Mouse (Mus musculus): ENCODE results near the gene Hes2.
A peak's percentile ranks its signal among the peaks of the same experiment; 100 is the strongest.

Gene Hes2

GRCm38 (mm10) chr4:152131809-152132771 lies 26.6 kb upstream of the Hes2 start:
- peak in 1 of 2 experiments; percentile 57 for DNase-seq (ENCODE audit: low spot score in 2 of 2)

DNA sequence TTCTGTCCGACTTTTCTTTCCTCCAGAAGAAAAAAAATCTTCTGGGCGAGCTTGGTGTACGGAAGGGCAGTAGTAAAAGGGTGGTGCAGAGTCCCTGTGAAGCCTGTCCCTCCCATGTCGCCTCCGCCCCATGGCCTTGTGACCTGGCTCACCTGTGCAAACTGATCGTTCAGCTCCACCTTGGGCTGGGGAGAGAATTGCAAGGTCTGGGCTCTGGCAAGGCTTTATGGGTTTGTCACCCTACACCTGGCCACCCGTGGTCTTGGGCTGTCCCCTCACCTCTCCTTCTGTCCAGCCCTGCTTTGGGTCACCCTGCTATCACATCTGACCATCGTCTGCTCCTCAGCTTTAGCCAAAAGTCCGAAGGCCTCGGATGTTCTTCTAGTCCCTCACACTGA lies 25.9 kb upstream of the Hes2 start:
- no peak for DNase-seq (ENCODE audit: low spot score in 2 of 2)

DNA sequence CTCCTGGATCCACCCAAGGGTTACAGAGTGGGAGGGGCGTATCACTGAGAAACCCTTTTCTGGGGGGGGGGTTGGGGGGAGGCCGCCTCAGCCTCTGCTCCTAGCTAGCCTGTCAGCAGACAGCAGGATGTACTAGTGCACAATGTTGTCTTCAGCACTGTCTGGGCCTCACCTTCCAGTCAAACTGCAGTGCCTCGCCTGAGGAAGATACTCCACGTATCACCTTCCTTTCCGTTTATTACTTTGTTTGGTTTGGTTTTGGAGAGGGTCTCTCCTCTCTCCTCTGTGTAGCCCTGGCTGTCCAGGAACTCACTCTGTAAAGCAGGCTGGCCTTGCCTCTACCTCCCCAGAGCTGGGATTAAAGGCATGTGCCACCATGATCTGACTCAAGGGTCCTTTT lies 25.5 kb upstream of the Hes2 start:
- DNase-seq (ENCODE audit: low spot score in 2 of 2), result no peak

DNA sequence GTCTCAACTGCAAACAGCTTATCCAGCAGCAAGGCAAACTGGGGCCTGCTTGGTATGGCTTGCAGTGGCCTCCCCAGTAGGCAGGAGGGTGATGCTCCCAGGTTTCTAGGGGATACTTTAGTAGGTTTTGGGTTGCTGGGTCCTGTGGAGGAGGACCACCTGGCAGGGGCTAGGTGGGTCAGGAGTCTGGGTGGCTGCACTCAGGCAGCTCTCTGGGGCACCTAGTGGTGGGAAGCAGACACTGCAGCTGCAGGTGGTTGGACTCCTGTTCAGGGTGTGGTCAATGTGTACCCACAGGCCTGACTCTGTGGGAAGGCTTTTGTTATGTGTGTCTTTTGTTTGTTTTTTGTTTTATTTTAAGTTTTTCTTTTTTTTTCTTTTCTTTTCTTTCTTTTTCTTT lies 24.2 kb upstream of the Hes2 start:
- peak in 1 of 2 experiments; percentile 73 for DNase-seq (ENCODE audit: low spot score in 2 of 2)

GRCm38 (mm10) chr4:152135363-152135762 lies 23.3 kb upstream of the Hes2 start:
- peak in 1 of 2 experiments; percentile 60 for DNase-seq (ENCODE audit: low spot score in 2 of 2)

GRCm38 (mm10) chr4:152136112-152136875 lies 22.4 kb upstream of the Hes2 start:
- DNase-seq (ENCODE audit: low spot score in 2 of 2), result no peak

GRCm38 (mm10) chr4:152136876-152137250 lies 21.8 kb upstream of the Hes2 start:
- no peak for DNase-seq (ENCODE audit: low spot score in 2 of 2)

DNA sequence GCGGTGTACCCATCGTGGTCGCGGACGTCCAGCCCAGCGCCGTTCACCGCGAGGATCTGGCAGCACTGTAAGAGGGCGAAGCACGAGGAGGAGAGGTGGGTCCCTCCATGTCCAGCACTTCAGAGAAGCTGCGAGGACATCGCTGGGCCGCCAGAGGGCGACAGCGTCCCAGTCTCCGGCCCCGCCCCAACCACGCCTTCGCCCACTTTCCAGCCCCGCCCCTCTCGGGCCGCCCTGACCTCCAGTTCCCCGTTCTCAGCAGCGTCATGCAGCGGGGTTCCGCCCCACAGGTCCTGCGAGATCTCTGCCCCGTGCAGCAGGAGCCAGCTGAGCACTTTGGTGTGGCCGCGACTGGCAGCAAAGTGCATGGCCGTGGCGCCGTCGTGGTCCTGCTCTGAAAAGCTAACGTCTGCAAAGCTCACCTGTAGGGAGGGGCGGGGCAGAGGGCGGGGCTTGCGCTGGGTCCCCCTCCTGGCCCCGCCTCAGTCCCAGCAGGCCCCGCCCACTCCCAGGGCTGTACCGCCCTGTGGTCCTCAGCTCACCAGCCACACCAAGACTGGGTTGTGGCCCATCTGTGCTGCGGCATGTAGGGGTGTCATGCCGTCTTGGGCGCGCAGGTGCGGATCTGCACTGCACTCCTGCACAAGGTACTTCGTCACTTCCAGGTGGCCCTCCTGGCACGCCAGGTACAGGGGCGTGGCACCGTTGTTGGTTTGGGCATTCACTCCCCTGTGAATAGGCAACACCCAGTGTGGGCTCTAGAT lies 20.0 kb upstream of the Hes2 start:
- DNase-seq (ENCODE audit: low spot score in 2 of 2), result peak; percentile 87 to 92

GRCm38 (mm10) chr4:152140441-152140840 lies 18.2 kb upstream of the Hes2 start:
- DNase-seq (ENCODE audit: low spot score in 2 of 2), result peak in 1 of 2 experiments; percentile 61

DNA sequence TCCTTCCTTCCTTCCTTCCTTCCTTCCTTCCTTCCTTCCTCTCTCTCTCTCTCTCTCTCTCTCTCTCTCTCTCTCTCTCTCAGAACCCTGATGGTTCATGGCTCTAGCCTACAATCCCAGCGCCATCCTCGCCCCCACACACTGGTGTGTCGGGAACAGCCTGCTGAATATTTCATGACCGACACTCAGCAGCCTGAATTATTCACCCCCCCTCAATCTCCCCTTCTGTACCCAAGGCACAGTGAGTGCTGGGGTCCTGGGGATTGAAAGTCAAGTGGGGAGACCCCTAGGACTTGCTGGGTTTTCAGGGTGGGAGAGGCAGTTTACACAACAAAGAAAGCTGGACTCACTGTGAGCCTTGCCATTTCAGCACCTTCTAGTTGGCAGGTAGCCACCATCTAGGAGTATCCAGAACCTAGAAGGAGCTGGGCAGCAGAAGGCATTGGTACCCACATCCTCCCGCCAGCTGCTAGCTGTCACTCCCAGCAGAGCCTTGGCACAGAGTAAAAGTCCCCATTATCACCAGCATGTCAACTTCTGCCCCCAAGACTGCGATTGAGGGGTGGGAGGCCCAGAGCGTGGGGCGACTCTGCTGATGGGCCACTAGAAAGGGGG lies 17.0 kb upstream of the Hes2 start:
- DNase-seq (ENCODE audit: low spot score in 2 of 2), result no peak

- DNase-seq (ENCODE audit: low spot score in 2 of 2), result no peak
These were observed 15.0 kb upstream of the Hes2 start for GRCm38 (mm10) chr4:152143632-152144031.

DNA sequence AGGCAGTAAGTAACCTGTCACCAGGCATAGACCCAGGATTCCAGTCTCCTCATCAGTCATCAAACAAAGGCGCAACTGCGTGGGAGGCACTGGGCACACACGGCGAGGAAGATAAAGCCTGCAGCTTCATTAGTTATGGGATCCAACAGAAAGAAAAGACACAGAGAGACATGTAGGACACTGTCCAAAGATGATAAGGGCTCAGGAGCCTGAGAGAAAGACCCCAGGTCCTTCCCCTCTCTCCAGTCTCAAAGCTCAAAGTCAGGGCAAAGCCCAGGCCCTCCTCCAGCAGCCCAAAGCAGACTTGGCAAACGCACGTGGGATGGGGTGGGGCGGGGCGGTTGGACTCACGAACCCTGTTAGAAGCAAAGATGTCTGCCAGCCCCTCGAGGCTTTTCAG lies 13.2 kb upstream of the Hes2 start:
- DNase-seq (ENCODE audit: low spot score in 2 of 2), result no peak

GRCm38 (mm10) chr4:152146033-152146827 lies 12.4 kb upstream of the Hes2 start:
- DNase-seq (ENCODE audit: low spot score in 2 of 2), result no peak

- DNase-seq (ENCODE audit: low spot score in 2 of 2), result no peak
These were observed 8.1 kb upstream of the Hes2 start for GRCm38 (mm10) chr4:152150546-152150945.

GRCm38 (mm10) chr4:152151451-152151965 lies 7.2 kb upstream of the Hes2 start:
- no peak for DNase-seq (ENCODE audit: low spot score in 2 of 2)

DNA sequence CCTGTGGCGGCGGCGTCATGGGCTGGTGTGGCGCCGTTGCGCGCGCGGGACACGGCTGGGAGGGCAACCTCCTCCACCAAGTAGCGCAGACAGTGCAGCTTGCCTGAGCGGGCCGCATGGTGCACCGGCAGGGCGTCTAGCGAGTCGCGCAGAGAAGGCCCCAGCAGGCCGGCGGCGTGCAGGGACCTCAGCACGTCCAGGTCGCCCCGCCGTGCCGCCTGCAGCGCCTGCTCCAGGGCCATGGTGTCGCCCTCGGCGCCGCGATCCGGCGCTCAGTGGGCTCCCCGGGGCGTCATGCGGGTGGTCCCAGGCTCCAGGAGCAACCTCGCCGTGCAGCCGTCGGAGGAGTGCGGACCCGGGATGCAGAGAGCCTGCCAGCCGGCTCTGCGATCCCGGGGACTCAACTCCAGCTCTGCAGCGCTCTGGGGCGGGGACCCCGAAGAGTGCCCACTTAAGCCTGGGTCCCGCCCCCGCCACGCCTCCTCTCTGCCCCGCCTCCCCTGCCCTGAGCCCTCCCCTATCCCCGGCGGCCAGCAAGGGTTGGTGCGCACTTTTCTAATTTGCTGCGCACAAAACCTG lies 6.6 kb upstream of the Hes2 start, which contains the start of gene Espn:
TSS of gene Espn (minus strand) at position 406 of the 579 bp plus-strand sequence.
- peak; percentile 54 to 74 for DNase-seq (ENCODE audit: low spot score in 2 of 2)

DNA sequence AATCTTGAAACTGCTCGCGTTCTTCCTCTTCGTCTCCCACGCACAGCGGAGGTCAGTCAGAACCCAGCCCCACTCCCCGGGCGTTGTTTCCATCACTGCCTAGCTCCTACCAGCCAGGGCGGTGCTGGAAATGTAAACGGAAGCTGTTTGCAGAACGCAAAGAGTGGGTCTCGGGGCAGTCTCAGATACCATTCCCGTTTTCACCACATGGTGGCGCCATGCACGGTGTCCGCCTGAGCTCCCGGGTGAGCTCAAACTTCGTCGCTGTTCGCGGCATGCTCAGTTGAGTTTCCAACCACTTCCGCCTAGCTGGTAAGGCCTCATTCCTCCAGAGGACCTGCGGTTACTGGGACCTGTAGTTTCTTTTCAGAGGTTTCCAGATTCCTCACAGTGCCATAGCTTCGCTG lies 4.9 kb upstream of the Hes2 start:
- DNase-seq (ENCODE audit: low spot score in 2 of 2), result peak; percentile 79 to 90

DNA sequence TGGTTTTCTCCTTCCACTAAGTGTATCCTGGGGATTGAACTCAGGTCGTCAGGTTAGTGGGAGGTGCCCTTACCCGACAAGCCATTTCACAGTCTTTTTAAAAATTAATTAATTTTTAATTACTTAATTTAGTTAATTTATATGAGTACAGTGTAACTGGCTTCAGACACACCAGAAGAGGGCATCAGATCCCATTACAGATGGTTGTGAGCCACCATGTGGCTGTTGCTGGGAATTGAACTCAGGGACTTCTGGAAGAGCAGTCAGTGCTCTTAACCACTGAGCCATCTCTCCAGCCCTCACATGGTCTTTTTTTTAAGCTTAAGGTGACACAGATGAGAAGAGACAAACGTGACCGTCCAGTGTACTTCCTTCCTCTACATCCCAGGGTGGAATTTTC lies 3.6 kb upstream of the Hes2 start:
- DNase-seq (ENCODE audit: low spot score in 2 of 2), result no peak

DNA sequence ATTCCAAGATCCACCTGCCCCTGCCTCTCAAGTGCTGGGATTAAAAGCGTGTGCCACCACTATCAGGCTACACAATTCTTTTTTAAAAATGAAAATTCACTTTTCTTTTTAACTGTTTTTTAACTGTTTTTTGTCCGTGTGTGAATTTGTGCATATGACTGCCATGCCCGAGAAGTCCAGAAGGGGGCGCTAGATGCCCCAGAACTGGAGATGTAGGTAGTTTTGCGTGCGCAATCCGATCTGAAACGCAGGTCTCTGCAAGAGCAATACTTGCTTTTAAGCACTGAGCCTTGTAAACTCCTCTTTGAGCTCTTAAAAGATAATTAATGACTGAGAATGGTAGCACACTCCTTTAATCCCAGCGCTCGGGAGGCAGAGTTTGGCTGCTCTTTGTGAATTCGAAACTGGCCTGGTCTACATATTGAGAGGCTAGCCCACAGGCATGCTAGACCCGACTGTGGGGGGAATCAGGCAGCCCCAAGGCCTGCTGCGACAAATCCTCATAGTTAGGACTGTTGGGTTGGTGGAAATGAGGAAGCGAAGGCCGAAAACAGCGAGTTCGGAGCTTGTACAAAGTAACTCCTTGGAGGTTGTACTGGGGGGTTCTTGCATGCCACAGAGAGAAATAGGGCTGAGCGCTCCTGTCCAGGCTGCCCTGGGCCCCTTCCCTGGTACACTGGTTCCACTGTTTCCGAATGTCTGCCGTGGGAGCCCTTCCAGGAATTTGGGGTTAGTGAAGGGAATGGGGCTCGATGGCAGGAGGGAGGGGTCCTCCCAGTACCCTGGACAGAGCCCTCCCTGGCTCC lies 685 bp upstream of the Hes2 start:
- DNase-seq (ENCODE audit: low spot score in 2 of 2), result no peak

Data from urinary bladder, postnatal 4 days (tissue).